Mouse (Mus musculus) heart, embryonic 16.5 days (tissue): Measurements from ENCODE around the gene Ccdc124. TPM values are rescaled to one million over a fixed set of nuclear protein-coding genes. Genes with fewer than 3 reads are reported as not detected.

Source experiments
- ATAC-seq: fragments of 200-750 bp; cut with Nextera tagmentation; replicated peaks from 2 replicates; pipeline ENCODE4 v1.8.0; 2017; ENCODE audit warnings: moderate number of reproducible peaks; ENCODE audit not compliant: insufficient read depth, low FRiP score; ENCODE audit errors: extremely low read depth
- H3K27ac ChIP-seq: fragments of 300-500 bp; sonication (generic); 2 replicates; pipeline ENCODE4 v1.5.1; 2014; ENCODE audit warnings: mild to moderate bottlenecking, low read length, control low read depth, moderate library complexity
- H3K27me3 ChIP-seq: fragments of 300-500 bp; sonication (generic); 2 replicates; pipeline ENCODE4 v1.6.1; 2014; ENCODE audit warnings: low read length, mixed read lengths; ENCODE audit not compliant: control insufficient read depth, insufficient read depth
- H3K36me3 ChIP-seq: fragments of 300-500 bp; sonication (generic); 2 replicates; pipeline ENCODE4 v1.6.1; 2014; ENCODE audit not compliant: control insufficient read depth, insufficient read depth
- H3K4me1 ChIP-seq: fragments of 300-500 bp; sonication (generic); 2 replicates; pipeline ENCODE4 v1.6.1; 2014; ENCODE audit warnings: low read length, mixed read lengths; ENCODE audit not compliant: control insufficient read depth, insufficient read depth
- H3K4me2 ChIP-seq: fragments of 300-500 bp; sonication (generic); 2 replicates; pipeline ENCODE4 v1.6.1; 2014; ENCODE audit warnings: low read depth, mild to moderate bottlenecking, control low read depth, low read length
- H3K4me3 ChIP-seq: fragments of 300-500 bp; sonication (generic); 2 replicates; pipeline ENCODE4 v1.5.1; 2014; ENCODE audit warnings: mild to moderate bottlenecking, control low read depth, low read length
- H3K9ac ChIP-seq: fragments of 300-500 bp; sonication (generic); 2 replicates; pipeline ENCODE4 v1.6.1; 2014; ENCODE audit warnings: low read length, control low read depth
- H3K9me3 ChIP-seq: fragments of 300-500 bp; sonication (generic); replicated peaks from 2 replicates; pipeline ENCODE4 v1.6.1; 2016; ENCODE audit warnings: low read length; ENCODE audit not compliant: control insufficient read depth
- WGBS: fragments of 180-500 bp; shearing (Covaris S2); extraction: QIAGEN DNeasy Blood & Tissue Kit; methylation state at CpG from one replicate; pipeline ENCODE4 v1.1.7; 2014; 5-methylcytosine and 5-hydroxymethylcytosine counted together
- polyA plus RNA-seq: library from polyadenylated mRNA; unstranded; fragments of >200 nt; fragmentation: Nextera tagmentation; extraction: Ambion mirVana; gene quantifications from 2 replicates; pipeline ENCODE4 v1.2.1, GENCODE M21; 2015

Ccdc124 gene
- polyA plus RNA-seq, 1 experiment from 2014 or later = 82.3 TPM

GRCm38 (mm10) chr8:70866566-70866965 lies 7.2 kb downstream of the Ccdc124 start:
- H3K4me1 ChIP-seq = peaks cover 33% of the 10 kb centered on the region
- 85% methylated on average over 7 of the region's 7 CpGs for WGBS

GRCm38 (mm10) chr8:70866001-70866520 lies 7.7 kb downstream of the Ccdc124 start:
- peak overlapping the region; percentile 65 for H3K4me3 ChIP-seq
- 7% methylated on average over 12 of the region's 12 CpGs for WGBS
- H3K27me3 ChIP-seq = peaks cover 19% of the 10 kb centered on the region
- peaks cover 33% of the 10 kb centered on the region for H3K4me1 ChIP-seq
- no peaks in the 10 kb centered on the region for H3K9me3 ChIP-seq
- peak; percentile 3; the same call in 1 of the 2 replicates for ATAC-seq
- H3K9ac ChIP-seq = peak overlapping the region; percentile 67
- peak overlapping the region; percentile 79 for H3K4me2 ChIP-seq
- peak overlapping the region; percentile 77 for H3K27ac ChIP-seq
- H3K36me3 ChIP-seq = no peaks in the 10 kb centered on the region

More at GRCm38 (mm10) chr8:70866566-70866965, 7.2 kb downstream of the Ccdc124 start:
- peaks cover 15% of the 10 kb centered on the region for H3K27me3 ChIP-seq
- no peaks in the 10 kb centered on the region for H3K36me3 ChIP-seq
- peak overlapping the region; percentile 67; the same call in 1 of the 2 replicates for H3K9ac ChIP-seq
- no peak overlapping the region for H3K4me2 ChIP-seq
- H3K4me3 ChIP-seq = no peak overlapping the region
- no peak overlapping the region for H3K27ac ChIP-seq
- ATAC-seq = no peak
- no peaks in the 10 kb centered on the region for H3K9me3 ChIP-seq

GRCm38 (mm10) chr8:70865350-70866000 lies 8.3 kb downstream of the Ccdc124 start:
- H3K36me3 ChIP-seq = no peaks in the 10 kb centered on the region
- H3K9ac ChIP-seq = peak overlapping the region; percentile 73
- H3K9me3 ChIP-seq = no peaks in the 10 kb centered on the region
- WGBS = under 1% methylated on average over 46 of the region's 46 CpGs
- peak overlapping the region; percentile 83 for H3K27ac ChIP-seq
- ATAC-seq = peak; percentile 87
- H3K4me3 ChIP-seq = peak overlapping the region; percentile 65
- peaks cover 19% of the 10 kb centered on the region for H3K27me3 ChIP-seq
- peak overlapping the region; percentile 79 for H3K4me2 ChIP-seq
- peaks cover 33% of the 10 kb centered on the region for H3K4me1 ChIP-seq

- peak overlapping the region; percentile 83 for H3K27ac ChIP-seq
- peak overlapping the region; percentile 73 for H3K9ac ChIP-seq
- no peaks in the 10 kb centered on the region for H3K36me3 ChIP-seq
- 2% methylated on average over 24 of the region's 24 CpGs for WGBS
- H3K4me1 ChIP-seq = peaks cover 33% of the 10 kb centered on the region
- no peaks in the 10 kb centered on the region for H3K9me3 ChIP-seq
- peak overlapping the region; percentile 79 for H3K4me2 ChIP-seq
- H3K27me3 ChIP-seq = peaks cover 19% of the 10 kb centered on the region
- peak overlapping the region; percentile 65 for H3K4me3 ChIP-seq
- peak; percentile 8; the same call in 1 of the 2 replicates for ATAC-seq
Observed at GRCm38 (mm10) chr8:70864712-70865221, 9.0 kb downstream of the Ccdc124 start.

GRCm38 (mm10) chr8:70863956-70864711 lies 9.6 kb downstream of the Ccdc124 start:
- peak overlapping the region; percentile 65 for H3K4me3 ChIP-seq
- H3K4me2 ChIP-seq = peak overlapping the region; percentile 79
- H3K27ac ChIP-seq = peak overlapping the region; percentile 83
- H3K27me3 ChIP-seq = peaks cover 19% of the 10 kb centered on the region
- 1% methylated on average over 46 of the region's 46 CpGs for WGBS
- no peaks in the 10 kb centered on the region for H3K9me3 ChIP-seq
- H3K36me3 ChIP-seq = no peaks in the 10 kb centered on the region
- H3K4me1 ChIP-seq = peaks cover 30% of the 10 kb centered on the region
- no peak for ATAC-seq
- peak overlapping the region; percentile 78 for H3K9ac ChIP-seq

- 1% methylated on average over 55 of the region's 55 CpGs for WGBS
Observed at GRCm38 (mm10) chr8:70862824-70863641, 10.7 kb downstream of the Ccdc124 start, which contains the start of gene Kcnn1. Kcnn1 (minus strand) TSS chr8:70863258.

GRCm38 (mm10) chr8:70857516-70857915 lies 16.2 kb downstream of the Ccdc124 start:
- H3K27me3 ChIP-seq = peaks cover 12% of the 10 kb centered on the region
- H3K4me2 ChIP-seq = no peak overlapping the region
- peaks cover 7% of the 10 kb centered on the region for H3K4me1 ChIP-seq
- no peak overlapping the region for H3K4me3 ChIP-seq
- ATAC-seq = no peak
- no peak overlapping the region for H3K27ac ChIP-seq
- 38% methylated on average over 4 of the region's 4 CpGs for WGBS
- no peaks in the 10 kb centered on the region for H3K9me3 ChIP-seq
- no peak overlapping the region for H3K9ac ChIP-seq
- no peaks in the 10 kb centered on the region for H3K36me3 ChIP-seq

More at GRCm38 (mm10) chr8:70862824-70863641, 10.7 kb downstream of the Ccdc124 start, which contains the start of gene Kcnn1:
- Histone ChIP-seq H3K36me3 (no peaks in the 10 kb centered on the region), H3K9ac (peak within 1 kb of the TSS; percentile 78), H3K27ac (peak within 1 kb of the TSS; percentile 83), H3K27me3 (peaks cover 19% of the 10 kb centered on the region), H3K9me3 (no peaks in the 10 kb centered on the region), H3K4me3 (peak within 1 kb of the TSS; percentile 65), H3K4me2 (peak within 1 kb of the TSS; percentile 79), H3K4me1 (peaks cover 21% of the 10 kb centered on the region)
- no peak for ATAC-seq

- H3K4me2 ChIP-seq = peak overlapping the region; percentile 86
Observed at GRCm38 (mm10) chr8:70856541-70857197, 17.1 kb downstream of the Ccdc124 start.

More at GRCm38 (mm10) chr8:70856541-70857197, 17.1 kb downstream of the Ccdc124 start:
- Histone ChIP-seq H3K9me3 (no peaks in the 10 kb centered on the region), H3K27ac (no peak overlapping the region), H3K9ac (peak overlapping the region; percentile 74), H3K4me3 (peak overlapping the region; percentile 55), H3K27me3 (peaks cover 5% of the 10 kb centered on the region), H3K36me3 (no peaks in the 10 kb centered on the region), H3K4me1 (peaks cover 7% of the 10 kb centered on the region)
- WGBS = 9% methylated on average over 32 of the region's 33 CpGs
- peak; percentile 77 for ATAC-seq
